Mouse (Mus musculus): ENCODE data around the gene Pias4.

Gene Pias4

DNA sequence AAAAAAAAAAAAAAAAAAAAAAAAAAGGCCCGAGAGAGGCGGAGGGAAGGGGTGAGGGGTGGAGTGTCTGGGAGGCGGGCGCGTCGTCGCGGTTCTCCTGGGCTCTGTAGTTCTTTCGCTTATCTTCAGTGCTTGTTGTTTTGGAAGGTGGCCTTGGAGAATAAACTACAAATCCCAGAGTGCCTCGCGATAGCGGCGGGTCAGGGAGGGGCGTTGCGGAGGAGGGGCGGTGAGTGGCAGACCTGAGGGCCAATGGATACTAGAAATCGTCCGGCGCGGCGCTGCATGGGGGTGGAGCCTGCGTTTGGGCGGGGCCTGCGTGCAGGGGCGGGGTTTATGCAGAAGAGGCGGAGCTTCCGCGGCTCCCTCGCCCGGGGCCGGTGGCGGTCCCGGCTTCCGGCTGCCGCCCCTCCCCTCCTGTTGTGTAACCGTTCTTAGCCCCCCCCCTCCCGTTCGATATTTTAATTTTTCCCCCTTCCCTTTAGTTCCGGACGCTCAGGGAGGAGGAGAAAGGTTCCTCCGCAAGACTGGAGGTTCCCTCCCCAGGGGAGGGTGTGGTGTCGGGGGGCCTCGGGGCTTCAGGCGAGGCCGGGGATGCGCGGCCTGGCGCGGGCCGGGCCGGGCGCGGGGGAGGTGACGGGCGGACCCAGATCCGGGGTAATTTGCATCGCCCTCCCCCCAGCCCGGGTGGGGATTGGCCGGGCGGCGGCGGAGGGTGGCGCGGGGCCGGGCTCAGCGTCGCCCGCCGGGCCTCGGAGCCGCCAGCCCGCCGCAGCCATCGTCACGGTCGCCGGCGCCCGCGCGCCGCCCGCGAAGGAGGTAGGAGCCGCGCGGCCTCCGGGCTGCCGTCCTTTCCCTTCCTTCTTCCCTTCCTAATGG lies 30.2 kb downstream of the Pias4 start:
- DNase-seq = peak; percentile 99

GRCm38 (mm10) chr10:81136706-81137231 lies 31.0 kb downstream of the Pias4 start:
- DNase-seq = peak; percentile 90

GRCm38 (mm10) chr10:81135831-81136705 lies 31.7 kb downstream of the Pias4 start:
- peak; percentile 87 for DNase-seq

DNA sequence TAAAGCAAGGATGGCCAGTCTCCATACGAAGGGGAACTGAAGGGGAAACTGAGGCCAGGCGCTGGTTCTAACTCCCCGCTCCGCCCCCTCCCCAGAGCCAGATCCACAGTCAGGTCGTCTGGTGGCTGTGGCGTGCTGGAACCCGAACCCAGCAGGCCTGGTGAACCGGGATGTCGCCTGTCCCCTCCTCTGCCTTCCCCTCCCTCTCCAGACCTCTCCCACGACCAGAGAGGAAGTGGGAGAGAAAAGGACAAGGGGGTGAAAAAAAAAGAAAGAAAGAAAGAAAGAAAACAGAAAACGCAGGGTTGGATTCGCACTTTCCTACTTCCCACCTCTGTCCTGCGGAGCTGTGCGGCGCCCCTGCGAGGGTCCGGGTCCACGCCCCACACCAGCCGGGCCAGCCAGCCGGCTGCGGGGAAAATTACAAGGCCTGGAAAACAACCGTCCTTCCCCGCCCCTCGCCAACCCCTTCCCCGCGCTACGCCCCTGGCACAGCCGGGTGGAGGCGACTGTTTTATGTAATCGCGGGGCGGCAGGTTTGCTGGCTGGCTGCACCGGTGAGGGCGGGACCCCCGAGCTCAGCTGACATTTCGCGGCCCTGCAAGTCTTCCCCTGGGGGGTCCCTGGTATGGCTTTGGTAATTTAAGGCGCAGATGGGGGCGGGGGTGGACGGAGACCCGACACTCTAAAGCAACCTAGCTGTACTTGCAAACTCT lies 32.6 kb downstream of the Pias4 start, which contains the start of gene Zbtb7a:
Zbtb7a (plus strand) TSS at position 255 of the 716 bp plus-strand sequence.
- DNase-seq = peak; percentile 73

GRCm38 (mm10) chr10:81134181-81134587 lies 33.5 kb downstream of the Pias4 start:
- peak; percentile 80 for DNase-seq

DNA sequence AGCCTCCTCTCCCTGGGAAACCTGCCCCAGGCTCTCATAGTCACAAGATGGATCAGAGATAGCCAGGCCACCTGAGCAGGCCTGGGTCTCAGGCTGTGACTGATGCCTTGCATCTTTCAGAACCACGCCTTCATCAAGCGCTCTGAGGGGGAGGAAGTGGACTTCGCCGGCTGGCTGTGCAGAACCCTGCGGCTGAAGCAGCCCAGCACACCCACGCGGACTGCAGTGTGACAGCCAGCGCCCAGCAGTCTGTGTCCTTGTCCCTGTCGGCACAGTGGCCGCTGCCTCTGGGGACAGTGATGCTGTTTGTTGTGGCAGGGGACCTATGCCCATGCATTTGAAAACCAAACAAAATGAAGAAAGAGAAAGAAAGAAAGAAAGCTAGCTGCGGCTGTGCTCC lies 44.2 kb downstream of the Pias4 start:
- DNase-seq = no peak

DNA sequence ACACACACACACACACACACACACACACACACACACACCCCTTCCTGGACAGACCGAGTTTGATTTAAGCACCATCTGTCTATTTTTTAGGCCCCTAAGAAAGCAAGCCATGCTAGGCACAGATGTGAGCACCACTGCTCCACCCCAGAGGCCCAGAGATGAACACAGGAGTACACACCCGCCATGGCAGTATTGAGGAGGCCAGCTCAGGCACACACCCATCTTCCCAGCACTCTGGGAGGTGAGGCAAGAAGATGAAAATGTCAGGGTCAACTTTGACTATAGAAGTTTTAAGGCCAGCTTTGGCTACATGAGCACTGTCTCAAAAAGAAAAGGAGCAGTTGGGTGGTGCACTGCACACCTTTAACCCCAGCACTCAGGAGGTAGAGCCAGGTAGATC lies 44.8 kb downstream of the Pias4 start:
- DNase-seq = no peak

DNA sequence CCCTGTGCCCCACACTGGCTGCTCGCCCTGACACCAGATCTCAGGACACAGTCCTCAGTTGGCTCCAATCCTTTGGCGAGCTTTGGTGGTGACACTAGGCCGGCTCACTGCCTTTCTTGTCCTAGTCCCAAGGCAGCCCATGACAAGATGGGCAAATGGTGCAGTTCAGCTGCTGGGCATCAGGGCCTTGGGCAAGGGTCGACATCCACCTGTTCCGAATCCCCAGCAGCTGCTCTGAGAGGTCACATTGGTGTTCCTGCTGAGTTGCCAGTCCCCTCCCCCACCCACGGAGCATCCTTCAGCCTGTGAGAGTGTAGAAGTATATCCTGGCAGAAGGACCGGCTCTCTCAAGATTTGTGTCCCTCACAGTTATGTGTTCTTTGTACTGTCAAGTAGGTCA lies 47.1 kb downstream of the Pias4 start:
- DNase-seq = no peak

- no peak for DNase-seq
These were observed 48.1 kb downstream of the Pias4 start for GRCm38 (mm10) chr10:81119625-81120024.

DNA sequence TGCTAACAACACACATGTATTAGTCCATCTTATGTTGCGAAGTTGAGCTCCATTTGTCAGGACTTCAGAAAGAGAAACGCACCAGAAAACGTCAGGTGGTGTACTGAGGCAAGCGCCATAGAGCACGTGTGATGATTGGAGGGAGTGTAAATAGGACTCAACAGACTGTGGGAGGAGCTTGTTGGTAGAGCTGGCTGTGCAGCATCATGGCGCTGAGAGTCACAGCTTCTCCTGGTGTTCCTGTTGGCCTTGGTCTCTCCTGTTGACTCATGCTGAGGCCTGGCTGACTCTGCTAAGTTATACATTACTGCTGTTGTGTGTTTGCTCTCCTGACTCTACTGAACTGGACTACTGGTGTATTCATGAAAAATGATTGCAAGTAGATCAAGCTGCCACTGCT lies 54.8 kb downstream of the Pias4 start:
- no peak for DNase-seq

GRCm38 (mm10) chr10:81106113-81106721 lies 61.5 kb downstream of the Pias4 start:
- peak; percentile 94 for DNase-seq

- DNase-seq = peak; percentile 98
These were observed 62.1 kb downstream of the Pias4 start, which contains the start of gene Map2k2 for GRCm38 (mm10) chr10:81105565-81106112. TSS of gene Map2k2 (plus strand) at chr10:81105915.
